Mouse (Mus musculus) heart, embryonic 16.5 days (tissue): ENCODE data around the gene Ptprn. TPM values are rescaled to one million over a fixed set of nuclear protein-coding genes. Genes with fewer than 3 reads are reported as not detected.

Source experiments
- ATAC-seq: fragments of 200-750 bp; cut with Nextera tagmentation; replicated peaks from 2 replicates; pipeline ENCODE4 v1.8.0; 2017; ENCODE audit warnings: moderate number of reproducible peaks; ENCODE audit not compliant: insufficient read depth, low FRiP score; ENCODE audit errors: extremely low read depth
- H3K27ac ChIP-seq: fragments of 300-500 bp; sonication (generic); 2 replicates; pipeline ENCODE4 v1.5.1; 2014; ENCODE audit warnings: mild to moderate bottlenecking, low read length, control low read depth, moderate library complexity
- H3K27me3 ChIP-seq: fragments of 300-500 bp; sonication (generic); 2 replicates; pipeline ENCODE4 v1.6.1; 2014; ENCODE audit warnings: low read length, mixed read lengths; ENCODE audit not compliant: control insufficient read depth, insufficient read depth
- H3K36me3 ChIP-seq: fragments of 300-500 bp; sonication (generic); 2 replicates; pipeline ENCODE4 v1.6.1; 2014; ENCODE audit not compliant: control insufficient read depth, insufficient read depth
- H3K4me1 ChIP-seq: fragments of 300-500 bp; sonication (generic); 2 replicates; pipeline ENCODE4 v1.6.1; 2014; ENCODE audit warnings: low read length, mixed read lengths; ENCODE audit not compliant: control insufficient read depth, insufficient read depth
- H3K4me2 ChIP-seq: fragments of 300-500 bp; sonication (generic); 2 replicates; pipeline ENCODE4 v1.6.1; 2014; ENCODE audit warnings: low read depth, mild to moderate bottlenecking, control low read depth, low read length
- H3K4me3 ChIP-seq: fragments of 300-500 bp; sonication (generic); 2 replicates; pipeline ENCODE4 v1.5.1; 2014; ENCODE audit warnings: mild to moderate bottlenecking, control low read depth, low read length
- H3K9ac ChIP-seq: fragments of 300-500 bp; sonication (generic); 2 replicates; pipeline ENCODE4 v1.6.1; 2014; ENCODE audit warnings: low read length, control low read depth
- H3K9me3 ChIP-seq: fragments of 300-500 bp; sonication (generic); replicated peaks from 2 replicates; pipeline ENCODE4 v1.6.1; 2016; ENCODE audit warnings: low read length; ENCODE audit not compliant: control insufficient read depth
- WGBS: fragments of 180-500 bp; shearing (Covaris S2); extraction: QIAGEN DNeasy Blood & Tissue Kit; methylation state at CpG from one replicate; pipeline ENCODE4 v1.1.7; 2014; 5-methylcytosine and 5-hydroxymethylcytosine counted together
- polyA plus RNA-seq: library from polyadenylated mRNA; unstranded; fragments of >200 nt; fragmentation: Nextera tagmentation; extraction: Ambion mirVana; gene quantifications from 2 replicates; pipeline ENCODE4 v1.2.1, GENCODE M21; 2015

Gene Ptprn
- polyA plus RNA-seq, 1 experiment from 2014 or later = 0.62 TPM

DNA sequence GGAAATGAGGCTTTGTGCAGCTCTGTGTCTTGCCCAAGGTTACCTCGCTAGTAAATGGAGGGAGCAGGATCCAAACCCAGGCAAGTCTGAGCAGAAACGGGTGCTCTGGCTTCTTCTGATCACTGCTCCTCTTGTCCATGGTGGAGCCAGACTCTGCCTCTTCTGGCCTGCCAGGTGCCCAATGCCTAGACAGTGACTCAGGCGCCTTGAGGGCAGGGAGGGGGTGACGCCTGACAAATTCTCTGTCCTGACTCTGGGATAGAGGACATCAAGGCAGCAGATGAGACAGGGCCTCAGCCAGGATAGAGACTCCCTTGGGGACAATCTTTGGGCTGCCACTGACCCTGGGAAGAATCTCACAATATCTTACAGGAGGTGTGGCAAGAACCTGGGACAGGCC lies 33.1 kb downstream of the Ptprn start:
- Histone ChIP-seq H3K27me3 (no peaks in the 10 kb centered on the region), H3K9ac (no peak overlapping the region), H3K4me3 (no peak overlapping the region), H3K36me3 (no peaks in the 10 kb centered on the region), H3K4me2 (no peak overlapping the region), H3K4me1 (peaks cover 14% of the 10 kb centered on the region), H3K27ac (no peak overlapping the region), H3K9me3 (no peaks in the 10 kb centered on the region)
- ATAC-seq = no peak
- WGBS = 64% methylated on average over 4 of the region's 4 CpGs

DNA sequence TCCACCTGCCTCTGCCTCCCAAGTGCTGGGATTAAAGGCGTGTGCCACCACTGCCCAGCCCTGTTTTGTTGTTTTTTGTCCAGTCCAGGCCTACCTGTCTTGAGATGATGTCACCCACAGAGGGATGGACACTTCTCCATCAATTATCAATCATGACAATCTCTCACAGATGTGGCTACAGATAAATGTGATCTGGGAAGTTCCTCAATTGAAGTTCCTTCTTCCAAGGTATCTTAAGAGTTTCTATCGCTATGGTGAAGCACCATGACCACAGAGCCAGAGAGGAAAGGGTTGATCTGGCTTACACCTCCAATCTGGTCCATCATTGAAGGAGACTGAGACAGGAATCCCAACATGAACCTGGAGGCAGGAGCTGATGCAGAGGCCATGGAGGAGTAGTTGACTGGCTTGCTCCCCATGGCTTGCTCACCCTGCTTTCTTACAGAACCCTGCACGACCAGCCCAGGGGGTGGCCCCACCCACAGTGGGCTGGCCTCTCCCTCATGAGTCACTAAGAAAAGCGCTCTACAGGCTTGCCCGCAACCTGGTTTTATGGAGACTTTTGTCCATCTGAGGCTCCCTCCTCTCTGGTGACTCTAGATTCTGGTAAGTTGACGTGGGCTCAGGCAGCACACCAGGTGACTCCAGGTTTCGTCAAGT lies 33.8 kb downstream of the Ptprn start:
- no peak for ATAC-seq
- Histone ChIP-seq H3K36me3 (no peaks in the 10 kb centered on the region), H3K27ac (no peak overlapping the region), H3K9me3 (no peaks in the 10 kb centered on the region), H3K4me3 (no peak overlapping the region), H3K4me1 (peaks cover 13% of the 10 kb centered on the region; the same call in 1 of the 2 replicates), H3K27me3 (no peaks in the 10 kb centered on the region), H3K9ac (no peak overlapping the region), H3K4me2 (no peak overlapping the region)
- 64% methylated on average over 7 of the region's 7 CpGs for WGBS

DNA sequence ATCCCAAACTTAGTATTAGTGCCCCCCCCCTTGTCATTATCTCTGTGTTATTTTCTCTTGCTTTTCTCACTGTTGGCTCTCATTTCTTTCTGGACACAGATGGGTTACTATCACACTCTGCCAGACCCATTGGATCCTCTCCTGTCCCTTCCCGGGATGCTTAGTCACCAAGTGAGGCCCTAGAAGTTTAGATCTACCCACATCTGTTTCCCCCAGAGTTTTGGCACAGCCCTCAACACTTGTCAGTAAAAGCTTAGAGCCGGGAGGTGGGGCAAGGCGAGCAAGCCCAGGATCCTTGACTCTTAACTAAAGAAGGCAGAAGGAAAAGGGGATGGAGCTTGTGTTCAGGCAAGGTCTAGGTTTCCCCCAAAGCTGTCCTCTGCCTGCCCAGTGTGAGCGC lies 35.1 kb downstream of the Ptprn start:
- Histone ChIP-seq H3K4me2 (no peak overlapping the region), H3K4me3 (no peak overlapping the region), H3K27me3 (no peaks in the 10 kb centered on the region), H3K27ac (no peak overlapping the region), H3K4me1 (peaks cover 6% of the 10 kb centered on the region; the same call in 1 of the 2 replicates), H3K9ac (no peak overlapping the region), H3K9me3 (no peaks in the 10 kb centered on the region), H3K36me3 (no peaks in the 10 kb centered on the region)
- 64% methylated on average over 4 of the region's 4 CpGs for WGBS
- ATAC-seq = no peak

DNA sequence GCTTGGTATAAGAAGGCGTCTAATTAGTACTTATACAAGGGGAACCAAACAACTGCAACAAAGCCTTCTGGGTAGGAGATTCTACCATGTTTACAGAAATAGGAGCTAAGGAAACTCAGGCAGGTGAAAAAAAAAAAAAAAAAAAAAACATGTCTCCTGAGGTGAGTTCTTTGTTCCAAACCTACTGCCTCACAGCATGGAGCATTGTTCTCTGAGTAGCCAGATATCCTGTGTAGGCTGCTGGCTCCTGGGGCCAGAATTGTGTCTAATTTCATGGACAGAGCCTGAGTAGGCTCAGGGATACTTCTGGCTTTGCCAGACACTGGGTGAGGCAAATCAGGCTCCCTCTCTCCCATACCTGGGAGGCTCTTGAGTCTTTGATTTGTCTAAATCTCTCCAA lies 36.6 kb downstream of the Ptprn start:
- 58% methylated on average over 1 of the region's 1 CpGs for WGBS
- Histone ChIP-seq H3K27me3 (no peaks in the 10 kb centered on the region), H3K4me3 (no peak overlapping the region), H3K9ac (no peak overlapping the region), H3K36me3 (no peaks in the 10 kb centered on the region), H3K27ac (no peak overlapping the region), H3K9me3 (no peaks in the 10 kb centered on the region), H3K4me2 (no peak overlapping the region), H3K4me1 (peaks cover 6% of the 10 kb centered on the region; the same call in 1 of the 2 replicates)
- no peak for ATAC-seq

DNA sequence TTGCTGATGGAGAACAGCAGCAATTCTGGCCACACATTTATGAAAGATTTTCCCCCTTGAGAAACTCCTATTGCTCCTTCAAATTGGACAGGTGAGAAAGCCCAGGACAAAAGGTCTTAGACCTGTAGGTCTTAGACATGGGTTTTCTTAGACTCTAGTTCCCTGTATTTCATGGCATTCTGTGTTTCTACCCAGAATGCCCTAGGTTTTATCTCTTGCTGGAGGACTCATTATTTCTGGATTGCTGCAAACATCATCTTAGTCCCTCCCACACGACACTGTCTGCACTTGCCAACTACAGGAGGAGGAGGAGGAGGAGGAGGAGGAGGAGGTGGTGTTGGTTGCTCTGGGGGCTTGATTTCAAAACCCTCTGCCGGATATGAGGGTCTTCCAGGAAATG lies 38.2 kb downstream of the Ptprn start:
- no peak overlapping the region for H3K9ac ChIP-seq
- no peaks in the 10 kb centered on the region for H3K36me3 ChIP-seq
- H3K27me3 ChIP-seq = 0 out of 2 replicates have a peak, but pooled peaks cover 2% of the 10 kb centered on the region
- no peak overlapping the region for H3K4me2 ChIP-seq
- 68% methylated on average over 2 of the region's 2 CpGs for WGBS
- H3K27ac ChIP-seq = no peak overlapping the region
- no peak for ATAC-seq
- no peaks in the 10 kb centered on the region for H3K9me3 ChIP-seq
- H3K4me1 ChIP-seq = peaks cover 6% of the 10 kb centered on the region; the same call in 1 of the 2 replicates
- H3K4me3 ChIP-seq = no peak overlapping the region

- Histone ChIP-seq H3K4me1 (peaks cover 6% of the 10 kb centered on the region; the same call in 1 of the 2 replicates), H3K27me3 (0 out of 2 replicates have a peak, but pooled peaks cover 2% of the 10 kb centered on the region), H3K4me2 (no peak overlapping the region), H3K36me3 (no peaks in the 10 kb centered on the region), H3K4me3 (no peak overlapping the region), H3K9me3 (no peaks in the 10 kb centered on the region), H3K9ac (no peak overlapping the region), H3K27ac (no peak overlapping the region)
- WGBS = 35% methylated on average over 3 of the region's 3 CpGs
- ATAC-seq = no peak
Observed at GRCm38 (mm10) chr1:75225473-75225872, 38.8 kb downstream of the Ptprn start.

DNA sequence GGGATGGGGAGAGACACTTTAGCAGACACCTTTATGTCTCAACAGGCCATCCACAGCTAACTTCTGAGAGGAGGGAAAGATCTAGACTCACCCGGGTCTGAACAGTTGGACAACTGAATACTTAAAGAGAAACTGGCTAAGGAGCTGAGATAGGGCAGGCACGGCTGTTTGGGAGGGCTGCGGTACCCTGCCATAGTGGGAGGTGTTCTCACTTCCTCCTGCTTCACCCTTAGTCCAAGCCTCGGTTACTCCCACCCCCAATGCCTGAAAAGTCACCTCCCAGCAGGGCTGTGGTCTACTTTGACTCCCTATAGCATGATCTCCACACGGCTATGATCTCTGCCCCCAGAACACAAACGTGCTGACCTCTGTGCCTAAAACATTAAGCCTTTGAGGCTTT lies 40.8 kb downstream of the Ptprn start:
- Histone ChIP-seq H3K27me3 (peaks cover 7% of the 10 kb centered on the region; the same call in 1 of the 2 replicates), H3K27ac (0 out of 2 replicates have a peak overlapping the region, but pooled peaks have one; percentile 3), H3K9me3 (no peaks in the 10 kb centered on the region), H3K36me3 (no peaks in the 10 kb centered on the region), H3K4me1 (peaks cover 10% of the 10 kb centered on the region), H3K9ac (no peak overlapping the region), H3K4me2 (no peak overlapping the region), H3K4me3 (no peak overlapping the region)
- ATAC-seq = no peak
- WGBS = 42% methylated on average over 6 of the region's 6 CpGs

DNA sequence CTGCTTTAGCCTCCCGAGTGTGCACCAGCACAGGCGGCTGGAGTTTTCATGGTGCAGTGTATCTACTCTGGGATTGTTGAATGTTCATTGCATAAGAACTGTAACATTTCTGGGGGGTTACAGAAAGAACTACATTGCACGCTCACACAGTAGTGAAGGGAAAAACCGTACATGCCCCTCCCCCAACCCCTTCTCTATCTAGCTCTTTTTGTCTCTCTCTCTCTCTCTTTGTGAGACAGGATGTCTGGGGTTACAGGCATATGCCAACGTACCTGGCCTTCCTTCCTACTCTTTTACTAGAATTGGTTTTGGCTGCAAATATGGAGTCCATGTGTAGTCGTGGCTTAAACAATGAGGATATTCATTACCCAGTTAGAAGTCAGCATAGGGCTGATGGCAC lies 41.4 kb downstream of the Ptprn start:
- no peak overlapping the region for H3K4me2 ChIP-seq
- H3K4me3 ChIP-seq = no peak overlapping the region
- WGBS = 69% methylated on average over 6 of the region's 6 CpGs
- ATAC-seq = no peak
- H3K9me3 ChIP-seq = no peaks in the 10 kb centered on the region
- H3K4me1 ChIP-seq = peaks cover 12% of the 10 kb centered on the region
- no peaks in the 10 kb centered on the region for H3K36me3 ChIP-seq
- H3K27ac ChIP-seq = no peak overlapping the region
- H3K27me3 ChIP-seq = peaks cover 7% of the 10 kb centered on the region; the same call in 1 of the 2 replicates
- H3K9ac ChIP-seq = no peak overlapping the region

DNA sequence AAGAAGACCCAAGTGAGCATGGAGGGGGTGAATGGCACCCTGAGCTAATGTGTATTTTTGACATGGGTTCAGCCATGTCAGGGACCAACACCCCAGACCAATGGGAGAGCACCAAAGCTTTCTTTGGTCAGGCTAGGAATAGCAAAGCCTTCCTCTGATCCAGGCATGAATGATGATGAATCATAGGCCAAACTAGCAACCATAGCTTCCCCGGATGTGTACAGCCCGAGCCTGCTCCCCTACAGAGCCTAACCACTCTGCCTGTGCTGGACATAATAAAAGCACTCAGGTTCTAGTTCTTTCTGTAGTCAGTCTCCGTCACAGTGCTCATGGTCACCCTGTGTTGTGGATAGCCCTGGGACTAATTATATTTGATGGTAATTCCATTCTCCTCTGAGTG lies 42.8 kb downstream of the Ptprn start:
- WGBS = 74% methylated on average over 3 of the region's 3 CpGs
- Histone ChIP-seq H3K36me3 (no peaks in the 10 kb centered on the region), H3K27ac (no peak overlapping the region), H3K27me3 (peaks cover 7% of the 10 kb centered on the region; the same call in 1 of the 2 replicates), H3K4me2 (no peak overlapping the region), H3K4me1 (peaks cover 13% of the 10 kb centered on the region), H3K9me3 (no peaks in the 10 kb centered on the region), H3K4me3 (no peak overlapping the region), H3K9ac (no peak overlapping the region)
- no peak for ATAC-seq
